Mouse (Mus musculus) brown adipose tissue, adult 24 weeks (tissue): ENCODE measurements around the gene Spon1. TPM values are rescaled to one million over a fixed set of nuclear protein-coding genes. Genes with fewer than 3 reads are reported as not detected.

ENCODE experiments used
- H3K27ac ChIP-seq: fragments of 200-500 bp; replicated peaks from 2 replicates; pipeline ENCODE4 v1.5.1; 2012; ENCODE audit warnings: low read depth, mild to moderate bottlenecking, low read length
- H3K4me1 ChIP-seq: fragments of 200-500 bp; 2 replicates; pipeline ENCODE4 v1.6.1; 2012; ENCODE audit warnings: low read length, mixed read lengths; ENCODE audit not compliant: control insufficient read depth, insufficient read depth, insufficient read length
- H3K4me3 ChIP-seq: fragments of 200-500 bp; 2 replicates; pipeline ENCODE4 v1.5.1; 2012; ENCODE audit warnings: low read depth, mild to moderate bottlenecking, low read length, moderate library complexity; ENCODE audit not compliant: insufficient read depth
- polyA plus RNA-seq: library from polyadenylated mRNA; stranded (reverse); fragments of >200 nt; gene quantifications from 2 replicates; pipeline ENCODE4 v1.2.4, GENCODE M21; 2012; ENCODE audit not compliant: missing spikeins, insufficient read depth, insufficient read length

Gene Spon1
- polyA plus RNA-seq, 1 experiment: 0.87 TPM

DNA sequence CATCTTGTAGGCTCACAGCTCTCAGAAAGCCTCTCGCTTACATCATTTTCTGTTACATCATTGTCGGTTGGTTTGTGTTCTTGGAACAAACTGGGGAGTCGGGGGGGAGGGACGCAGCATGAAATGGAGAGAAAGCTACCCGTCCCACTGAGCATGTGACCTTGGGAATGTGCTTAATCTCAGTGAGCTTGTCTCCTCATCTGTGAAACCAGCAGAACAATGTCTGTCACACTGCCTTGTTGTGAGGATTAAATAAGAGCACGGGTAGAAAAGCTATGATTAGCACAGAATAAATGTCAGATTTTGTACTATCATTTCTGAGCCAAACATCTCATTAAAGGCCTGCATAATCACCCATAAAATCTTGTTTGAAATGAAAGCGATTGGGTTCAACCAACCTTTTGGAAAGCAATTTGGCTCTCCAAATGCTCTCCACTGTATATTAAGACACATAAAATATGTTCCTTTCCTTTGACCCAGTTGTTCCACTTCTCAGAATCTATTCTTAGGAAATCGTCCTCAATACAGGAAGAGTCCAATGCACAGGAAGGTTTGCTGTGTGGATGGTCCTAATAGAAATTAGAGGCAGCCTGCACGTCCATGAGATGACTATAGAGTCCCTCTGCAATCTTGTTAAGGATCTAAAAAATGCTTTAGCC, 195.2 kb downstream of the Spon1 start:
- H3K4me1 ChIP-seq: peaks cover 5% of the 10 kb centered on the region
- no peak overlapping the region for H3K27ac ChIP-seq
- no peak overlapping the region for H3K4me3 ChIP-seq

DNA sequence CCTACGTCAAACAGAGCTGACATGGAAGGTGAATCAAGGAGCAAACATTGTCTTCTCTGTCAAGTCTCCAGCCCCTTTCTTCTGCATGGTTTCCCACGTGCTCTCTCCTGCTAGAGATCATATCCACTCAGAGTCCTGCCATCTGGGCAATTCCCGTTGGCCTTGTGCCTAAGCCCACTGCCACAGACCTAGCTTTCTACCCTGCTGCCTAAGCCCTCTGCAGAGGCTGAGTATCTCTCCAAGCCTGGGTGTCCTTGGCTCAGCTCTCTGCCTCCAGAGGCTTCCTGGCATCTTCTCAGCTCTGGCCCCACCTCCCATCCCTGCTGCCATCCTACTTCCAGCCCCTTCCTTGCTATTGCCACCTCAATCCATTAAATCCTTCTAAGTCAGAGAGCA, 195.7 kb downstream of the Spon1 start:
- H3K4me3 ChIP-seq: no peak overlapping the region
- H3K27ac ChIP-seq: no peak overlapping the region
- H3K4me1 ChIP-seq: peaks cover 5% of the 10 kb centered on the region

DNA sequence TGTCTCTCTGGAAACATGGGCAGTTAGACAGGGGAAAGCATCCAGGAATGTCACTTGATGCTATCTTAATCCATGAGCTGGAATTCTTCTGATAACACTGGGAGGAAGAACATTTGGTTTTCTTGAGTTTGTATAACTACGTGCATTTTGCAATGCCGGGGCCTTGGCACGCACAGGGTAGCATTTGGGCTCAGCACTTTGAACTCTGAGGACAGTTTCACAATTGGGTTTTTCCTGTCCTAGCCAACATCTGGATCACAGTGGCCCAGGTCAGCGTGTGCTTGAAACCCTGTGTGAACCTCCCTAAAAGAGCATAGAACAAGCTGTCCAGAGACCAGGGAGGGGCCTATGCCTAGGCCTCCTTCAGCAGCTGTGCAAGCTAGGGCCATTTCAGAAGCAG, 196.3 kb downstream of the Spon1 start:
- no peak overlapping the region for H3K4me3 ChIP-seq
- H3K4me1 ChIP-seq: peaks cover 5% of the 10 kb centered on the region
- no peak overlapping the region for H3K27ac ChIP-seq

GRCm38 (mm10) chr7:113963766-113964165, 198.0 kb downstream of the Spon1 start:
- Histone ChIP-seq H3K4me3 (no peak overlapping the region), H3K4me1 (peaks cover 5% of the 10 kb centered on the region), H3K27ac (no peak overlapping the region)

GRCm38 (mm10) chr7:113965625-113966024, 199.8 kb downstream of the Spon1 start:
- H3K4me3 ChIP-seq: no peak overlapping the region
- H3K4me1 ChIP-seq: peaks cover 5% of the 10 kb centered on the region
- H3K27ac ChIP-seq: no peak overlapping the region

DNA sequence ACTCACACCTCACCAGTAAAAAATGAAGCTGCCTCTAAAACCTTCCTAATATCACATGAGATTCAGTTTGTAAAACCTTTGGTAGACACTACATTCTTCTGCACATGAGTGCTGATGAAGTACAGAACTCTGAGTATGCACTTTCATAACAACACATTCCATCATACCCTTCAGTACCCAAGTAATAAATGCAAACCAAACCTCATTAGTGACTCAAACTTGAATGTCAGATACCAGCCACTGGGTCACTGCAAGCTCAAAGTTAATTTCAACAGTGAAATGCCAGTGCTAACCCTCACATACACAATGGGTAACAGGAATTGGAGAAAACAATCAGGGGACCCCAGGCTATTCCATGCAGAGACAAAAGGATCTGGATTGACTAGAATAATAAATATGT, 203.4 kb downstream of the Spon1 start:
- no peak overlapping the region for H3K27ac ChIP-seq
- no peaks in the 10 kb centered on the region for H3K4me1 ChIP-seq
- H3K4me3 ChIP-seq: no peak overlapping the region

GRCm38 (mm10) chr7:113972536-113972935, 206.7 kb downstream of the Spon1 start:
- H3K4me3 ChIP-seq: no peak overlapping the region
- H3K4me1 ChIP-seq: no peaks in the 10 kb centered on the region
- H3K27ac ChIP-seq: no peak overlapping the region

DNA sequence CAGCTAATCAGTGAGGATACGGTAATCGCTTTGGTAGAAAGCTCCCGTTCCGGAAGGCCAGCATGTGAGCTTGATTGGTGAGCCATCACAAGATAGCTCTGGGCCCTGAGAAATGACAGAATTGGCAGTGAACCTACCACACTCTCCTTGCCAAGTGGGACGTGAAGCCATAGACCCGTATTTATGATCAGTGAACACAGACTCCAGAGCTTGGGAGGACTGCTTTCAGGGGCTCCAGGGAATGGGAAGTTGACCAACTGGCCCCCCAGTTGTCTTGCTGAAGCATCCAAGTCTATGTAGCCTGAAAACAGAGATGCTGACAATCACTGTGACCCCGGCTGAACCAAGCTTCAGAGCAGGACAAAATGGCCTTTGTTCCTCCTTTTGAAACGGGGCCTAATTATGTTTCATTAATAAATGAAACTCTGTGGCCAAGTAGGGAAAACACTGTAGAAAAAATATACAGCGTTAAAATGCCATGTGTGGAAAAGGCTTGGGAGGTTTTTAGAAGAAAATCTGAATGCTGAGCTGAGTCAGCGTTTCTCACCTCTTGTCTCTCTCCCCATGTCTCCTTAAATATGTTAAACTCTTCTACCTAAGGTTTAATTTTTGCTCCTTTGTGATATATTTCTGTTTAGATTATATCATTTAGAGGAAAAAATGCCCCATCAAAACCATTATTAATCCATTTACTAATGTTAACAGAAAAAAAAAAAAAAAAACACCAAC, 220.8 kb downstream of the Spon1 start:
- H3K27ac ChIP-seq: no peak overlapping the region
- H3K4me3 ChIP-seq: no peak overlapping the region
- H3K4me1 ChIP-seq: no peaks in the 10 kb centered on the region

DNA sequence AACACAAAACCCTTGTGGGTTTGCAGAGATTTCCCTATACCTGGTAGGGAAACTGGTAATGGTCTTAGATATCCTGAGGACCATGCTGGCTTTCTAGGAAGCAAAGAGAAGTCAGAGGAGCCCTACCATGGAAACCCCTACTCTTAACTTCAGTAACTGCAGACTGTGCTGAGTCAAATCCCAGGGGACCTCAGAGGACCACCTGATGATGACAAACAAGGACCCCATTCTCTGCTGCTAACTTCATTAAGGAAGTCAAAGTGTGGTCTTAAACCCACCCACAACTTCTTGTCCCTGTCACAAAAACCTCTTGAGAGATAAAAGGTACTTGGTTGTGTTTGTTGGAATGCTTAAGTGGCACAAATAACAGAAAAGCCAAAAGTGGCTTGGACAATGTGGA, 222.4 kb downstream of the Spon1 start:
- H3K4me3 ChIP-seq: no peak overlapping the region
- H3K4me1 ChIP-seq: no peaks in the 10 kb centered on the region
- H3K27ac ChIP-seq: no peak overlapping the region

DNA sequence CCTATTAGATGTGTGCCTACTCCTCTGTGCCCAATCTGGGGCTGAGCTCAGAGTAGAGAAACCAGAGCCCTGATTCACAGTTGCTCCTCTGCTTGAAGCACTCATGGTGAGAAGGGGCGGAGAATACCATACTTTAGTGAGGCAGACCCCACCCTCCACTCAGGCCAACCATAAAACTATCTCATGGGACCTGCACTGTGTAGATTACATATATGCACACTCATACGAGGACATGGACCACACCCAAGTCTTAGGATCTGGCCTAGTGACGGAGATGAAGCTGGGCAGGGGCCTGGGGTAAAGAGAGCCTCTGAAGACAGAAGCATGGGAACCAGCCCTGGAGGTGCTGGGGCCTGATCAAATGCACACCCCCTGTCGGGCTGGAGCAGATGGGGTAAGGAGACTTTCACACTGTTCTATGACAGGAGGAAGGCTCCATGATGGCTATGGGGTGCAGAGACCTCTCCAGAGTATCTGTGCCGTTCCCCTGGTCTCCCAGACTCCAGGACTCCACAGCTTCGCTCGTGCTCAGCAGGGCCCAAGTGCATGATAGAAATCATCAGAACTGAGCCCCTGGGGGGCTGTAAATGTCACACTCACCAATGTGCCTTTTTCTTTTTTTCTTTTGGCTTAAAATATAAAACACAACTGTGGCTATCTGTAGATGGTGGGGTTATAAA, 232.0 kb downstream of the Spon1 start:
- Histone ChIP-seq H3K27ac (no peak overlapping the region), H3K4me3 (no peak overlapping the region), H3K4me1 (no peaks in the 10 kb centered on the region)

- no peak overlapping the region for H3K27ac ChIP-seq
- no peak overlapping the region for H3K4me3 ChIP-seq
- H3K4me1 ChIP-seq: 0 out of 2 replicates have a peak, but pooled peaks cover 6% of the 10 kb centered on the region
Measured at GRCm38 (mm10) chr7:114004171-114004570, 238.4 kb downstream of the Spon1 start.

DNA sequence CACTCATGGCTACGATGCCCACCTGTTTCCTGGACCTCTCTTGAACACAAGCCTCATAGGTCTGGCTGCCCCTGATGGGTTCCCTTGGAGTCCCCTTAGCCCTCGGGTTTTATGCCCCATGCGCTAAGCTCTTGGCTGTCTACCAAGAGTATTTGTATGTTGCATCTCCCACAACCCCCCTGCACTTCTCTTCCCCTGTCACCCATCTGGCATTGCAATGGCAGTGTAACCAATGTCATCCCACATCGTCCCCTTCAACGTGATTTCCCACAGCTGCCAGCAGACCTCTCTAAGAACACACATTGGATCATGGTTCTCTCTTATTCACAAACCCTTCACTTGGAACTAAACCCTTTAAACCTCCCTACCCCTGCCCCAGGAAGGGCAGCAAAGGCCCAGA, 239.7 kb downstream of the Spon1 start:
- Histone ChIP-seq H3K4me1 (0 out of 2 replicates have a peak, but pooled peaks cover 6% of the 10 kb centered on the region), H3K27ac (no peak overlapping the region), H3K4me3 (no peak overlapping the region)

- no peak overlapping the region for H3K27ac ChIP-seq
- H3K4me3 ChIP-seq: no peak overlapping the region
- 0 out of 2 replicates have a peak, but pooled peaks cover 6% of the 10 kb centered on the region for H3K4me1 ChIP-seq
Measured at GRCm38 (mm10) chr7:114006456-114006855, 240.7 kb downstream of the Spon1 start.

GRCm38 (mm10) chr7:114007565-114007964, 241.8 kb downstream of the Spon1 start:
- 0 out of 2 replicates have a peak, but pooled peaks cover 6% of the 10 kb centered on the region for H3K4me1 ChIP-seq

DNA sequence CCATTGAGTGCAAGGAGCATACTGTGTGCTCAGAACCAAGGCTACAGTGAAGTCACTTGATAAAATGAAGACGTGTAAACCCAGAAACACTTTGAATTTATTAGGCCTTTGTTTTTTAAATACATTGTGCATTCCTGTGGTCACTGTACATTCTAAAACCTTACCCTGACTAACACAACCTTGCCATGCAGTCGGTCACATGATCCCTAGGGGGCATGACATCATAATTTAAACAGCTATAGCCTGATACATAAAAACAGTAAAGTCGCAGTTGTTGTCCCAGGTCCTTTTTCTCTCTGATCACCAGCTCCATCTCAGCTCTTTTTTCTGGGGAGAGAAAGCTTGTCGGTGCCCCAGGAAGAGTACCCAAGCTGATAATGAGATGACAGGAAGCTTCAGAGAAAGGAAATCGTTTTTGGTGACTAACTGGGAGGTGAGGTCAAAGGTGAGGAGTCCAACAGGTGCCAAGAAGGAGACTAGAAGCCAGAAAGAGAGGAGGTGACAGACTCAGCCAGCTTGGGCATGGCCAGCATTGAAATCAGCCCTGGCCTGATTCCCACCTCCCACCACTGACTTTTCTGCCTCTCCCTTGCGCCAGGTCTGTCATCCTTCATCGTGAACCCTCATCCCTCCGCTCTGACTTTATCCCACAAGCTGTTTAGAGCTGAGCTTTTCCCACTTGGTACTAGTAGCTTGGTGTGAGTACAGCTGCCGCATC, 246.1 kb downstream of the Spon1 start:
- Histone ChIP-seq H3K4me1 (no peaks in the 10 kb centered on the region), H3K27ac (no peak overlapping the region), H3K4me3 (no peak overlapping the region)

More at GRCm38 (mm10) chr7:114007565-114007964, 241.8 kb downstream of the Spon1 start:
- Histone ChIP-seq H3K4me3 (no peak overlapping the region), H3K27ac (no peak overlapping the region)
